Comparison of ENCODE assay signal across 14 mouse cellular contexts in the genomic region with DNA sequence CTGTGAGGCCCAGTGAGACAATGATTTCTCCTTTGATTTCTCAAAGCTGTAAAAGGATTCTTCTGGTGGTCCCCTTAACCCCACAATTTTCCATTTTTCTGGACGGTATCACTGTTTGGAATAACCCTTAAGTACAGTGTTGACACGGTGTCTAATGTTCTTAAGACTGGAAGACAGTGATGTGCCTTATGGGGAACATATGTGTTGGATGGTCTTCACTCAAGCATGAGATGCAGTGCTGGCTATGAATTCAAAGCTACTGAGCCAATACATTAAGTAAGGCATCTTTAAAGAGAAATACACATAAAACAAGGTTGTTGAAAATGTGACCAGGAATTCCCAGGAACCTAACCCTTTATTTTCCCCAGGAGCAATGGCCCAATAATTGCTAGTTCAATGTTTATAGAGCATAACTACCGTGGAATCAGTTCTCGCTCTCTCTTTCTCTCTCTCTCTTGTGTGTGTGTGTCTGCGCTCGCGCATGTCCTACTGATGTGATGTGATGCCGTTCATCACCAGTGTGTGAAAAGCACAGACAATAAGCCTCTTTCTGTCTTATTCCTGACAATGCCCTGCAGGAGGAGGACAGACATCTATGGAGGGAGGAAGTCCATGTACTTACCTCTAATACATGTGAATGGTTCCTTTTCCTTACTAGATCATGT.
"Had no signal": no experiment of that assay in that cellular context is flagged by ENCODE, and none has a peak within 500 bp of the region (broad histone marks: within the 10 kb centered on the region; RNA-seq: fewer than 3 reads in every experiment).

No protein-coding gene starts in this region.

- H3K27ac ChIP-seq: layer of hippocampus, adult 2 months; limb, embryonic 15.5 days; liver, embryonic 13.5 days; midbrain, embryonic 13.5 days; neural tube, embryonic 13.5 days had no signal

- H3K9me3 ChIP-seq: limb, embryonic 15.5 days; neural tube, embryonic 13.5 days had no signal

- H3K9ac ChIP-seq: limb, embryonic 15.5 days; liver, embryonic 13.5 days; midbrain, embryonic 13.5 days; neural tube, embryonic 13.5 days had no signal

- H3K27me3 ChIP-seq: limb, embryonic 15.5 days; liver, embryonic 13.5 days; midbrain, embryonic 13.5 days; neural tube, embryonic 13.5 days had no signal

- H3K4me2 ChIP-seq: limb, embryonic 15.5 days; liver, embryonic 13.5 days; midbrain, embryonic 13.5 days; neural tube, embryonic 13.5 days had no signal

- H3K4me3 ChIP-seq: layer of hippocampus, adult 2 months; limb, embryonic 15.5 days; liver, embryonic 13.5 days; midbrain, embryonic 13.5 days; myocyte; neural tube, embryonic 13.5 days had no signal

- H3K4me1 ChIP-seq: liver, embryonic 13.5 days had no signal

- DNase-seq: kidney, adult 18-20 months; kidney, postnatal 10 days; kidney, postnatal 4 days; liver, embryonic 13.5 days; lung, adult 18-20 months; right cerebral cortex, postnatal 4 days; spleen, adult 18-20 months; thymus, adult 18-20 months; thymus, postnatal 14 days had no signal

- ATAC-seq: midbrain, embryonic 13.5 days had no signal

- H3K36me3 ChIP-seq: limb, embryonic 15.5 days; liver, embryonic 13.5 days; midbrain, embryonic 13.5 days; neural tube, embryonic 13.5 days had no signal
